Mouse (Mus musculus): ENCODE data around the gene St6galnac6. TPM values are rescaled to one million over a fixed set of nuclear protein-coding genes. Genes with fewer than 3 reads are reported as not detected.

Gene St6galnac6
- total and polyA plus RNA-seq, 2 experiments from 2014 or later, result 42.3 to 65.3 TPM

DNA sequence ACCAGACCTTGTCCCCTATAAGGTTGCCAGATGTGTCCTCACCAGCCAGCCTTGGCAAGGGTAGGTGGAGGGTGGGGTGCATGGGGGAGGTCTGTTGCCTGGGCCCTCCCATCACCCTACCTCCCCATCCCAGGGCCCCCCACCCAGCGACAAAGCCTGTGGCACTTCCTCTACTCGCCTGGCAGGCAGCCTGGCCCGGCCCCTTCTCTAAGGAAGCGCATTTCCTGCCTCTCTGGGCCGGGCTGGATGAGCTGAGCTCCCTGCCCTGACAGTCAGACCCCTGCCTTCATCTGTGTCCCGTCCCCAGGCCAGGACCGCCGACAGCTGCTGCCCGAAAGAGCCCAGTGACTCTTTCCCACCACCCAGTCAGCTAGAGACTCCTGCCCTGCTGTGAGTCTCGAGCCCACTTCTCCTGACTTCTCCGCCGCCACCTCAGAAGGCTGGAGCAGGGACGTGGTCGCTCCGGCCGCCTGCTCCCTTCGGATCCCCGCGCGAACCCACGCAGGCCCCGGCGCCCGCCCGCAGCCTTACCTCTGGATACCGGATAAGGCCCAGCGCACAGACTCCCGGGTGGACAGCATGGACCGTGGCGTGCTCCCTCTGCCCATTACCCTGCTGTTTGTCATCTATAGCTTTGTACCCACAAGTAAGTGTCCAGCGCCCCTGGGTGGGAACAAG is 47.0 kb downstream of the St6galnac6 start, which contains the start of gene Eng:
Eng (plus strand) TSS at position 217 of the 678 bp plus-strand sequence.
- 0 out of 2 replicates have a peak within 1 kb of the TSS, but pooled peaks have one; percentile 1 for H3K4me3 ChIP-seq (ENCODE audit: low read depth, low read length)
- H3K4me2 ChIP-seq (ENCODE audit: low read depth), result no peak within 1 kb of the TSS
- WGBS, result 69% methylated on average over 31 of the region's 31 CpGs
- H3K9me3 ChIP-seq (ENCODE audit: low read length), result no peaks in the 10 kb centered on the region
- no peaks in the 10 kb centered on the region for H3K4me1 ChIP-seq (ENCODE audit: insufficient read depth)
- DNase-seq, result no peak
- H3K27ac ChIP-seq (ENCODE audit: low read depth, low read length), result no peak within 1 kb of the TSS
- H3K36me3 ChIP-seq (ENCODE audit: insufficient read depth), result no peaks in the 10 kb centered on the region
- TF ChIP-seq CTCF (IDR thresholded peaks at IDR 0.05; ENCODE audit: low read depth), result no peak
- 0 out of 2 replicates have a peak within 1 kb of the TSS, but pooled peaks have one; percentile 6 for H3K9ac ChIP-seq
- no peak for ATAC-seq
- H3K27me3 ChIP-seq (ENCODE audit: insufficient read depth, low read length), result no peaks in the 10 kb centered on the region

DNA sequence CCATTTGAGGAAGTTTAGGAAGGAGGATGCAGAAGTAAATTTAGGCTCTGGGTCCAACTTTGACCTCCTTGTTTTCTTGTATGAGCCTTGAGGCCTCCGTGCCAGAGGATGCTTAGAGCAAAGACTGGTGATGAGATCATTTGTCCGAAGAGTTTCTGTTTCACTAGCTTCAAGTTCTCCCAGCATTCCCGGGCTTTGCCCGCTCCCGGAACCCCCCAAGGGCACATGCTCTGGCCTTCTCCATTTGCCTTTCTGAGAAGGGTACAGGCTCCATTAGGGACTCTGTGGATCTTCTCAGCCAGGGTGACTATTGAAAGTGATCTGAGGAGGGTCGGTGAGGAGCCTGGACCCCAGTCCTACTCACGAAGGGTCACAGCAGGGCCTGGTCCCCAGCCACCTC is 47.9 kb downstream of the St6galnac6 start:
- no peak overlapping the region for H3K4me2 ChIP-seq (ENCODE audit: low read depth)
- no peak overlapping the region for H3K27ac ChIP-seq (ENCODE audit: low read depth, low read length)
- H3K4me1 ChIP-seq (ENCODE audit: insufficient read depth), result no peaks in the 10 kb centered on the region
- H3K27me3 ChIP-seq (ENCODE audit: insufficient read depth, low read length), result no peaks in the 10 kb centered on the region
- 85% methylated on average over 7 of the region's 7 CpGs for WGBS
- ATAC-seq (no peak), DNase-seq (no peak)
- H3K36me3 ChIP-seq (ENCODE audit: insufficient read depth), result no peaks in the 10 kb centered on the region
- no peak for TF ChIP-seq CTCF (IDR thresholded peaks at IDR 0.05; ENCODE audit: low read depth)
- H3K9me3 ChIP-seq (ENCODE audit: low read length), result no peaks in the 10 kb centered on the region
- no peak overlapping the region for H3K9ac ChIP-seq
- H3K4me3 ChIP-seq (ENCODE audit: low read depth, low read length), result 0 out of 2 replicates have a peak overlapping the region, but pooled peaks have one; percentile 1

DNA sequence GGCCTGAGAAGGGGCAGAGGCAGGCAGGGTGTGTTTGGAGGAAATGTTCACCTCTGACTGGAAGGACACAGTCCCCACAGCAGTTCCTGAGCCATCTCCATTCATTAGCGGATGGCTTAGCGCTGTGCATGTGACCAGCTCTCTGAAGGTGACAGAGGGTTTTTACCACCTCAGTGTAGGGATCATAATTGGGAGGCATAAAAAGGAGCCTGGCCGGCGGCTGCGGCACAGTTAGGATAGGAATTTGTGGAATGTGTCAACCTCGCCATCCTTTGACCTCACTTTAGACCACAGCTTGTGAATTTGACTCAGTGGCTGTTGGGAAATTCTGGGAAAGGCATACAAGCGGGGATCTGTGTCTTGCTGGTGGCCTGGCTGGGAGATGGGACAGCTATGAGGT is 54.3 kb downstream of the St6galnac6 start:
- 54% methylated on average over 7 of the region's 7 CpGs for WGBS
- H3K27ac ChIP-seq (ENCODE audit: low read depth, low read length), result no peak overlapping the region
- H3K9me3 ChIP-seq (ENCODE audit: low read length), result no peaks in the 10 kb centered on the region
- H3K9ac ChIP-seq, result no peak overlapping the region
- no peak overlapping the region for H3K4me3 ChIP-seq (ENCODE audit: low read depth, low read length)
- H3K4me2 ChIP-seq (ENCODE audit: low read depth), result no peak overlapping the region
- H3K36me3 ChIP-seq (ENCODE audit: insufficient read depth), result no peaks in the 10 kb centered on the region
- no peaks in the 10 kb centered on the region for H3K4me1 ChIP-seq (ENCODE audit: insufficient read depth)
- DNase-seq (no peak), ATAC-seq (no peak)
- TF ChIP-seq CTCF (IDR thresholded peaks at IDR 0.05; ENCODE audit: low read depth), result no peak
- H3K27me3 ChIP-seq (ENCODE audit: insufficient read depth, low read length), result no peaks in the 10 kb centered on the region

GRCm38 (mm10) chr2:32654743-32655393 is 55.4 kb downstream of the St6galnac6 start:
- 84% methylated on average over 14 of the region's 14 CpGs for WGBS
- no peak overlapping the region for H3K9ac ChIP-seq
- TF ChIP-seq CTCF (IDR thresholded peaks at IDR 0.05; ENCODE audit: low read depth), result no peak
- no peaks in the 10 kb centered on the region for H3K27me3 ChIP-seq (ENCODE audit: insufficient read depth, low read length)
- H3K4me3 ChIP-seq (ENCODE audit: low read depth, low read length), result no peak overlapping the region
- no peaks in the 10 kb centered on the region for H3K4me1 ChIP-seq (ENCODE audit: insufficient read depth)
- no peak overlapping the region for H3K4me2 ChIP-seq (ENCODE audit: low read depth)
- H3K9me3 ChIP-seq (ENCODE audit: low read length), result no peaks in the 10 kb centered on the region
- DNase-seq, result no peak
- no peak for ATAC-seq
- H3K36me3 ChIP-seq (ENCODE audit: insufficient read depth), result no peaks in the 10 kb centered on the region
- H3K27ac ChIP-seq (ENCODE audit: low read depth, low read length), result no peak overlapping the region; the same call in 1 of the 2 replicates

DNA sequence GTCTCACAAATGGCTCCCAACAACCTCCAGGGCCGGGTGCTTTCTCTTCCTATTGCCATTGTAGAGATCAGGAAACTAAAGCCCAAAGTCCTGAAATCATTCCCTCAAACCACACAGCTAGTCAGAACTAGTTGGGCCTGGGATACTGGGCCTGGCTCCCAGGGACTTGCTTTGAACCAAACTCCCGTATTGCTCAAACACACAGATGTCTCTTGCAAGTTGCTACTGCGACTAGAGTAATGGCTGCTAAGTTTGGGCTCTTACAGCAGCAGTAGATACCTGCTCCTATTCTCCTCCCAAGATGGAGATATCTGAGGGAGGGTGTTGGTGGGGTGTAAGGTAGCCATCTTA is 55.9 kb downstream of the St6galnac6 start:
- Histone ChIP-seq H3K4me2 (ENCODE audit: low read depth) (no peak overlapping the region), H3K4me1 (ENCODE audit: insufficient read depth) (no peaks in the 10 kb centered on the region), H3K9ac (no peak overlapping the region), H3K36me3 (ENCODE audit: insufficient read depth) (no peaks in the 10 kb centered on the region), H3K27me3 (ENCODE audit: insufficient read depth, low read length) (no peaks in the 10 kb centered on the region), H3K4me3 (ENCODE audit: low read depth, low read length) (no peak overlapping the region), H3K9me3 (ENCODE audit: low read length) (no peaks in the 10 kb centered on the region), H3K27ac (ENCODE audit: low read depth, low read length) (0 out of 2 replicates have a peak overlapping the region, but pooled peaks have one; percentile 9)
- ATAC-seq (no peak), DNase-seq (no peak)
- WGBS, result 89% methylated on average over 3 of the region's 3 CpGs
- TF ChIP-seq CTCF (IDR thresholded peaks at IDR 0.05; ENCODE audit: low read depth), result no peak

DNA sequence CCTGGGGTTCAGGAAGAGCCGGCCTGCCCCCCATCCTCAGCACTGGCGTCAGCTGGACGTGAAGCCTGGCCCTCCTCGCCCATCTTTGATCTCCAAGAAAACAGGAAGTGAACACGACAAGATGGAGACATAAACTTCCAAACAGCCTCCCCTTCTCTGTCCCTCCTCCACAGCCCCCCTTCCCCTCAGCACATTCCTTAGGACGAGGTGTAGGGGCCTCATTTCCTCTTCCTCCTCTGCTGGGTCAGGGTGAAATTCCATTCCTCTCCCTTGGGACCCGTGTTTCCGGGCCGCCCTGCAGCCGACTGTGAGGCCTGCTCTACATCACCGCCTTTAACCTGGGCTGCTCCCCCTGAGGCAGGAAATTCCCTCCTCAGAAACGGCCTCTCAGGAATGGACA is 56.3 kb downstream of the St6galnac6 start:
- Histone ChIP-seq H3K4me1 (ENCODE audit: insufficient read depth) (no peaks in the 10 kb centered on the region), H3K36me3 (ENCODE audit: insufficient read depth) (no peaks in the 10 kb centered on the region), H3K4me2 (ENCODE audit: low read depth) (no peak overlapping the region), H3K9ac (no peak overlapping the region), H3K27me3 (ENCODE audit: insufficient read depth, low read length) (no peaks in the 10 kb centered on the region), H3K4me3 (ENCODE audit: low read depth, low read length) (no peak overlapping the region), H3K27ac (ENCODE audit: low read depth, low read length) (0 out of 2 replicates have a peak overlapping the region, but pooled peaks have one; percentile 9), H3K9me3 (ENCODE audit: low read length) (no peaks in the 10 kb centered on the region)
- ATAC-seq, result no peak
- TF ChIP-seq CTCF (IDR thresholded peaks at IDR 0.05; ENCODE audit: low read depth), result no peak
- 78% methylated on average over 12 of the region's 12 CpGs for WGBS
- DNase-seq, result no peak

DNA sequence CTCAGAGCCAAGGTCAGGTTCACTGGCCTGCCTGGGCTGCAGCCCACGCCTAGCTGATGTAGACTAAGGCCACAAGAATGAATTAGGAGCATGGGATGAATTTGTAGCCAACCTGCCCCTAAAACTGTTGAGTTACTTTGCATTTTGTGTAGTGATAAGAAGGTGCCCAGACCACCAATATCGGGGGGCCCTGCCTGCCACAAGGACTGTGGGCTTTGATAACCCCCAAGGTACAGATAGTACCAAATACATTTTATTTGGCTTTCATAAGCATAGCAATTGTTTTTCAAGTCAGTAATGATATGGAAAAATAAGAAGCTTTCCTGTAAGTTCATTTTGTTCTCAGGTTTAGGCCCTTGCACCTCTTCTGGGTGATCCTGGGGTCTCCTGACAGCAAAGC is 59.4 kb downstream of the St6galnac6 start:
- WGBS, result 87% methylated on average over 2 of the region's 2 CpGs
- Histone ChIP-seq H3K9me3 (ENCODE audit: low read length) (no peaks in the 10 kb centered on the region), H3K4me2 (ENCODE audit: low read depth) (no peak overlapping the region), H3K4me3 (ENCODE audit: low read depth, low read length) (no peak overlapping the region), H3K4me1 (ENCODE audit: insufficient read depth) (no peaks in the 10 kb centered on the region), H3K27ac (ENCODE audit: low read depth, low read length) (no peak overlapping the region), H3K36me3 (ENCODE audit: insufficient read depth) (no peaks in the 10 kb centered on the region), H3K27me3 (ENCODE audit: insufficient read depth, low read length) (no peaks in the 10 kb centered on the region), H3K9ac (no peak overlapping the region)
- ATAC-seq (no peak), DNase-seq (no peak)
- no peak for TF ChIP-seq CTCF (IDR thresholded peaks at IDR 0.05; ENCODE audit: low read depth)
